ENCODE assay signal across 13 mouse cellular contexts in genomic region chr11:49934322-49934721, GRCm38 (mm10). TPM values are rescaled to one million over a fixed set of nuclear protein-coding genes. Genes with fewer than 3 reads are reported as not detected.
DNase-seq lines count a peak whose midpoint lies in the region; ATAC-seq and TF ChIP-seq lines count a peak whose summit lies in the region.
"Had no signal": no experiment of that assay in that cellular context is flagged by ENCODE, and none has a peak within 500 bp of the region (broad histone marks: within the 10 kb centered on the region; RNA-seq: fewer than 3 reads in every experiment).

No protein-coding gene starts in this region.

- no peak overlapping the region for H3K4me2 ChIP-seq in hindbrain, embryonic 16.5 days (ENCODE audit: low read length)
- H3K4me2 ChIP-seq: embryonic facial prominence, embryonic 12.5 days; stomach, embryonic 15.5 days had no signal

- TF ChIP-seq CTCF in left cerebral cortex, adult 2 months (IDR thresholded peaks at IDR 0.05) = no peak

- intact Hi-C loops in left cerebral cortex, adult 2 months (cut with DNase I) = no loop called here

- peaks cover 58% of the 10 kb centered on the region for H3K4me1 ChIP-seq in hindbrain, embryonic 10.5 days (replicated peaks)
- H3K4me1 ChIP-seq in hindbrain, embryonic 16.5 days (ENCODE audit: control insufficient read depth, insufficient read depth, low read depth, low read length) = peaks cover 20% of the 10 kb centered on the region

- no peak overlapping the region for H3K9ac ChIP-seq in hindbrain, embryonic 16.5 days (ENCODE audit: low read depth, low read length)
- H3K9ac ChIP-seq: embryonic facial prominence, embryonic 12.5 days; stomach, embryonic 15.5 days had no signal

- H3K4me3 ChIP-seq in hindbrain, embryonic 10.5 days = no peak overlapping the region
- no peak overlapping the region for H3K4me3 ChIP-seq in hindbrain, embryonic 16.5 days (ENCODE audit: low read length)
- no peak overlapping the region for H3K4me3 ChIP-seq in left cerebral cortex, adult 2 months
- H3K4me3 ChIP-seq: embryonic facial prominence, embryonic 12.5 days; megakaryocyte, embryonic 14.5 days; stomach, embryonic 15.5 days had no signal

- H3K9me3 ChIP-seq in hindbrain, embryonic 10.5 days = no peaks in the 10 kb centered on the region
- H3K9me3 ChIP-seq in hindbrain, embryonic 16.5 days (ENCODE audit: control insufficient read depth, low read length) = no peaks in the 10 kb centered on the region
- H3K9me3 ChIP-seq: embryonic facial prominence, embryonic 12.5 days; stomach, embryonic 15.5 days had no signal

- no peaks in the 10 kb centered on the region for H3K36me3 ChIP-seq in hindbrain, embryonic 10.5 days
- no peaks in the 10 kb centered on the region for H3K36me3 ChIP-seq in hindbrain, embryonic 16.5 days (ENCODE audit: control insufficient read depth, insufficient read depth, low read length)
- H3K36me3 ChIP-seq: embryonic facial prominence, embryonic 12.5 days; stomach, embryonic 15.5 days had no signal

- ATAC-seq in hindbrain, embryonic 16.5 days = no peak

- H3K27ac ChIP-seq in hindbrain, embryonic 10.5 days = peak overlapping the region; percentile 62
- H3K27ac ChIP-seq in hindbrain, embryonic 16.5 days (ENCODE audit: low read depth, low read length) = no peak overlapping the region
- peak overlapping the region; percentile 92 for H3K27ac ChIP-seq in left cerebral cortex, adult 2 months
- H3K27ac ChIP-seq: embryonic facial prominence, embryonic 12.5 days; stomach, embryonic 15.5 days had no signal

- no peaks in the 10 kb centered on the region for H3K27me3 ChIP-seq in hindbrain, embryonic 10.5 days (ENCODE audit: insufficient read depth, poor library complexity, severe bottlenecking)
- no peaks in the 10 kb centered on the region for H3K27me3 ChIP-seq in hindbrain, embryonic 16.5 days (replicated peaks; ENCODE audit: control insufficient read depth, insufficient read depth, low read length)
- H3K27me3 ChIP-seq: embryonic facial prominence, embryonic 12.5 days; stomach, embryonic 15.5 days had no signal

- no peak for DNase-seq in hindbrain, embryonic 10.5 days (ENCODE audit: low spot score)
- peak; percentile 9 for DNase-seq in 3T3-L1 (ENCODE audit: low read depth, low spot score)
- DNase-seq in cerebellum, postnatal 10 days = peak; percentile 72 to 73
- no peak for DNase-seq in left cerebral cortex, adult 2 months (ENCODE audit: extremely low spot score in 1 of 2, low spot score in 2 of 2)
- no peak for DNase-seq in kidney, postnatal 36 days
- DNase-seq in urinary bladder, postnatal 25 days (ENCODE audit: low spot score) = no peak
- DNase-seq: adrenal gland, adult 2 months; gastrocnemius, postnatal 36 days; kidney, adult 2 months had no signal

- WGBS in hindbrain, embryonic 10.5 days = 72% methylated on average over 10 of the region's 10 CpGs
- 49% methylated on average over 10 of the region's 10 CpGs for WGBS in hindbrain, embryonic 16.5 days

RNA-seq across cellular contexts. Expression of gene Rasgef1c, which starts 32.7 kb away (rescaled TPM):
- polyA plus RNA-seq in hindbrain, embryonic 10.5 days (2016; fragmentation: Nextera tagmentation; extraction: Ambion mirVana) = 1.5 and 3.7 TPM in 2 replicates
- polyA plus RNA-seq in hindbrain, embryonic 16.5 days (2015; fragmentation: Nextera tagmentation; extraction: Ambion mirVana) = 34.7 and 36.5 TPM in 2 replicates
- 10 to 100 TPM; 35.3 to 39.5 TPM for total RNA-seq in left cerebral cortex, adult 2 months (2021)

Comparison
In these comparisons a context has a peak if more than half of its experiments do, and no peak if none do; other contexts are left out.
1. DNase-seq: peak in 3T3-L1 (single experiment) and cerebellum, postnatal 10 days (2 of 2); none in hindbrain, embryonic 10.5 days (single experiment), left cerebral cortex, adult 2 months (0 of 2), kidney, postnatal 36 days (0 of 2) and urinary bladder, postnatal 25 days (single experiment).